Mouse (Mus musculus) gastrocnemius, adult 18-20 months (tissue): ENCODE results near the gene BC017158. TPM values are rescaled to one million over a fixed set of nuclear protein-coding genes. Genes with fewer than 3 reads are reported as not detected.

Experiments
- DNase-seq: peaks from one replicate; pipeline ENCODE4 v3.0.0; 2021; ENCODE audit warnings: low spot score
- microRNA-seq: library from miRNA; unstranded; fragments of <30 nt; microRNA quantifications from one replicate; pipeline ENCODE4 v1.2.0, GENCODE M21; 2021
- total RNA-seq, 2 experiments: library from RNA; stranded (reverse); gene quantifications; 2 replicates each; pipeline ENCODE4 v1.2.3; 2021

Gene BC017158
- total RNA-seq, 2 experiments from 2014 or later: 2.2 to 2.7 TPM

DNA sequence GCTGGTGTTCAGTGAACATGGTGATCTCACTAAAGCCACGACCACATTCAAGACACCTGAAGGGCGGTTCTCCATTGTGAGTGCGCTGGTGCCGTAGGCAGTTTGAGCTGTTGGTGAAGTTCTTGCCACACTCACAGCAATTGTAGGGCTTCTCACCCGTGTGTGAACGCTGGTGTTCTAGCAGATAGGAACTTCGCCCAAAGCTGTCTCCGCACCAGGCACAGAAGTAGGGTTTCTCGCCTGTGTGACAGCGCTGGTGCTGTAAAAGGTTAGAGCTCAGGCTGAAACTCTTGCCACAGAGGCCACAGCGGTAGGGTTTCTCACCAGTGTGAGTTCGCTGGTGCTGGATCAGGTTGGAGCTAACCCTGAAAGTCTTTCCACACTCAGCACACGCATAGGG, 61.5 kb downstream of the BC017158 start:
- DNase-seq: no peak

DNA sequence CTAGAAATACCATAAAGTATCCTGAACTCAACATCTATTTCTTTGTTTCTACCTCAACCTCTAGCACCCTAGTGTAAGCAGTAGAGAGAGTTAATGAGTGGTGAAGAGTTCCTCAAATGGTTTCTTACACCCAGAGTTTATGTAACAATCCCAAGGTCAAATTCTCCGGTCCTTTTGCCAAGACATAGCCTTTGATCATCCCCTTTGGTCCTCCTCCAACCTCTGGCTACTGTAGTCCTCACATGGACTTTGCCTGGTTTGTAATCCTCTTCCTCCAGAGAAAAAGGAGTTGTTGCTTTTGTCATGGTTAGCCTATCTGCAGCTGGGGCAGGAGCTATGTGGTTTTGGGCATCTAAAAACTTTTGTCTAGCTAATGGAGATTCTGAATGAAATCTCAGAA, 62.5 kb downstream of the BC017158 start:
- DNase-seq: no peak

DNA sequence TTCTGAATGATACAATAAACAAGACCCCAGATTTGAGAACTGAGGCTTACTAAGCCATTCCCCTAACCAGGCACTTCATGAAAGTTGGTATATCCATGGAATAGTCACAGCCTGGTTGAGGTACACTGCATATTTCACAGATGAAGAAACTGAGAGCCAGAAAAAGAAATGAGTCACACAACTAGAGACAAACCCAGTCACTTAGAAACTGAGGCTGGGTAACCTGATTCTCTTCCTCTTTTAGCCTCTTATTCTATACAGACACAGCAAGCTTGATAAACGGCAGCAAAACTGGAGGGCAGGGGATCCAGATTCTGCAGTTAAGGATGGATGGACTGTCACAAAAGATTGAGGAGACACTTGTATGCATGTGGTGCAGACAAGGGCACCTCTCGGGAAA, 63.2 kb downstream of the BC017158 start:
- no peak for DNase-seq

DNA sequence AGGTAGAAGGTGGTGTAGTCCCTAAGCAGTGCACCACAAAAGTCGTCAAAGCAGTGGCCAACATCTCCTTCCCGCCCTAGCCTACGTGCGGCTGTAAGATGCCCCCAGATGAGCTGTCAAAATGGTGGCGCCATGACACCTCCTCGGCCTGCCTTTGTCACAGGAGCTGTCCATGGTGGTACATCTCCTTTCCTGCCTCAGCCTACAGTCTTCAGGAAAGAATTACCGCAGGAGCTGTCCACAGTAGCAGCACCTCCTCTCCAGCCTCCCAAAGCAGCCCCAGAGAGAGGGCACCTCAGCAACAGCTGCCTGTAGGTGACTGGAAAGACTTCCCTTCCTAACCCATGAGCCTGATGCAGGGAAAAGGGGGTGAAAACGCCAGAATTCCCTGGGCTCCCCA, 66.2 kb downstream of the BC017158 start:
- DNase-seq: no peak

Small RNA genes within 50 kb of the gene (microRNA-seq; reads per million reads assigned to microRNA genes)
- gene Mir3103: 1.0 reads per million

Other genes starting within 250 kb of the BC017158 start
- gene Itgam, start 235.5 kb downstream of the BC017158 start, total RNA-seq: 1 to 10 TPM; 1.2 to 1.8 TPM
- not detected for gene Gm49368, start 235.5 kb downstream of the BC017158 start, total RNA-seq
- under 1 TPM; 0.09 to 0.52 TPM for gene Itgax, start 168.6 kb downstream of the BC017158 start, total RNA-seq
- under 1 TPM in 1 of 2 experiments, not detected in 1; 0.26 TPM for gene Itgad, start 143.8 kb downstream of the BC017158 start, total RNA-seq
- 1,000 to 10,000 TPM; 1,835 to 2,031 TPM for gene Cox6a2, start 91.8 kb downstream of the BC017158 start, total RNA-seq
- 1 to 10 TPM; 8.3 to 9.0 TPM for gene Armc5, start 60.8 kb downstream of the BC017158 start, total RNA-seq
- 1 to 10 TPM; 1.6 to 1.7 TPM for gene 9130023H24Rik, start 60.1 kb downstream of the BC017158 start, total RNA-seq
- gene Tgfb1i1, start 51.4 kb downstream of the BC017158 start, total RNA-seq: 1 to 10 TPM; 5.5 to 7.0 TPM
- under 1 TPM in 1 of 2 experiments, not detected in 1; 0.39 TPM for gene Slc5a2, start 32.5 kb downstream of the BC017158 start, total RNA-seq
- gene Rgs10, start 120.6 kb upstream of the BC017158 start, total RNA-seq: 1 to 10 TPM; 2.0 to 3.4 TPM
- 10 to 100 TPM; 41.1 to 42.5 TPM for gene Tial1, start 163.5 kb upstream of the BC017158 start, total RNA-seq
- 100 to 1,000 TPM; 129 to 219 TPM for gene Bag3, start 225.4 kb upstream of the BC017158 start, total RNA-seq